Mouse (Mus musculus) CH12.LX (cell line): ENCODE data around the gene Zfp560. TPM values are rescaled to one million over a fixed set of nuclear protein-coding genes. Genes with fewer than 3 reads are reported as not detected.

Experiments used
- polyA plus RNA-seq: library from polyadenylated mRNA; unstranded; fragments of >175 nt; gene quantifications from 2 replicates; pipeline ENCODE4 v1.2.1, GENCODE M21; 2012; ENCODE audit warnings: low read depth; ENCODE audit not compliant: insufficient read length
- total RNA-seq, 2 experiments: library from RNA; depleted of rRNA; stranded (reverse); fragments of 300-350 nt in 1 of 2; fragments of >200 nt in 1 of 2; gene quantifications; 2 replicates each; pipeline ENCODE4 v1.2.3; 2012 to 2014

The Zfp560 gene
- total and polyA plus RNA-seq, 3 experiments = 10.6 to 29.0 (median 12.4) TPM

Other genes with a start within 250 kb of the Zfp560 start
- gene Olfr870, start 211.1 kb downstream of the Zfp560 start, total RNA-seq (2012; rRNA removed) = not detected in 2 replicates
- gene Olfr870, start 211.1 kb downstream of the Zfp560 start, total RNA-seq (2014; rRNA removed) = not detected in 2 replicates
- gene Olfr870, start 211.1 kb downstream of the Zfp560 start, polyA plus RNA-seq = not detected in 2 replicates
- not detected in 2 replicates for gene Olfr871, start 173.0 kb downstream of the Zfp560 start, total RNA-seq (2012; rRNA removed)
- gene Olfr871, start 173.0 kb downstream of the Zfp560 start, total RNA-seq (2014; rRNA removed) = not detected in 2 replicates
- not detected in 2 replicates for gene Olfr871, start 173.0 kb downstream of the Zfp560 start, polyA plus RNA-seq
- gene Olfr872, start 148.1 kb downstream of the Zfp560 start, total RNA-seq (2012; rRNA removed) = not detected in 2 replicates
- gene Olfr872, start 148.1 kb downstream of the Zfp560 start, total RNA-seq (2014; rRNA removed) = not detected in 2 replicates
- gene Olfr872, start 148.1 kb downstream of the Zfp560 start, polyA plus RNA-seq = not detected in 2 replicates
- gene Olfr39, start 102.8 kb downstream of the Zfp560 start, total RNA-seq (2012; rRNA removed) = not detected in 2 replicates
- not detected in 2 replicates for gene Olfr39, start 102.8 kb downstream of the Zfp560 start, total RNA-seq (2014; rRNA removed)
- gene Olfr39, start 102.8 kb downstream of the Zfp560 start, polyA plus RNA-seq = not detected in 2 replicates
- not detected in 2 replicates for gene Olfr873, start 86.6 kb downstream of the Zfp560 start, total RNA-seq (2012; rRNA removed)
- not detected in 2 replicates for gene Olfr873, start 86.6 kb downstream of the Zfp560 start, total RNA-seq (2014; rRNA removed)
- gene Olfr873, start 86.6 kb downstream of the Zfp560 start, polyA plus RNA-seq = not detected in 2 replicates
- not detected in 2 replicates for gene Olfr18, start 49.1 kb downstream of the Zfp560 start, total RNA-seq (2012; rRNA removed)
- gene Olfr18, start 49.1 kb downstream of the Zfp560 start, total RNA-seq (2014; rRNA removed) = not detected in 2 replicates
- not detected in 2 replicates for gene Olfr18, start 49.1 kb downstream of the Zfp560 start, polyA plus RNA-seq
- 13.3 and 16.5 TPM in 2 replicates for gene Zfp26, start 75.0 kb upstream of the Zfp560 start, total RNA-seq (2012; rRNA removed)
- gene Zfp26, start 75.0 kb upstream of the Zfp560 start, total RNA-seq (2014; rRNA removed) = 17.3 and 22.0 TPM in 2 replicates
- gene Zfp26, start 75.0 kb upstream of the Zfp560 start, polyA plus RNA-seq = 9.4 and 11.7 TPM in 2 replicates
- gene Zfp426, start 107.6 kb upstream of the Zfp560 start, total RNA-seq (2012; rRNA removed) = 13.9 and 14.7 TPM in 2 replicates
- gene Zfp426, start 107.6 kb upstream of the Zfp560 start, total RNA-seq (2014; rRNA removed) = 18.2 and 19.3 TPM in 2 replicates
- 11.8 and 13.0 TPM in 2 replicates for gene Zfp426, start 107.6 kb upstream of the Zfp560 start, polyA plus RNA-seq
- gene Zfp266, start 136.2 kb upstream of the Zfp560 start, total RNA-seq (2012; rRNA removed) = 20.4 and 23.6 TPM in 2 replicates
- 24.0 and 26.3 TPM in 2 replicates for gene Zfp266, start 136.2 kb upstream of the Zfp560 start, total RNA-seq (2014; rRNA removed)
- 11.6 and 12.3 TPM in 2 replicates for gene Zfp266, start 136.2 kb upstream of the Zfp560 start, polyA plus RNA-seq
- 2.8 and 3.4 TPM in 2 replicates for gene Zfp846, start 196.1 kb upstream of the Zfp560 start, total RNA-seq (2012; rRNA removed)
- gene Zfp846, start 196.1 kb upstream of the Zfp560 start, total RNA-seq (2014; rRNA removed) = 4.8 and 4.9 TPM in 2 replicates
- gene Zfp846, start 196.1 kb upstream of the Zfp560 start, polyA plus RNA-seq = 3.4 and 4.8 TPM in 2 replicates